Mouse (Mus musculus): ENCODE measurements around the gene Fau. TPM values are rescaled to one million over a fixed set of nuclear protein-coding genes. Genes with fewer than 3 reads are reported as not detected.
"Not testable (repeated sequence)": the region's sequence is repeated elsewhere in the genome, so short reads cannot be mapped to it uniquely, and the experiment has no call there.

Fau gene
- polyA plus RNA-seq, 1 experiment from 2014 or later, result 785 TPM

- 84% methylated on average over 9 of the region's 9 CpGs for WGBS
- Histone ChIP-seq H3K4me3 (ENCODE audit: low read depth, low read length) (no peak overlapping the region), H3K9ac (ENCODE audit: low read length) (no peak overlapping the region), H3K36me3 (ENCODE audit: control insufficient read depth, insufficient read depth, low read length) (no peaks in the 10 kb centered on the region), H3K4me2 (ENCODE audit: low read length) (no peak overlapping the region), H3K27me3 (replicated peaks; ENCODE audit: control insufficient read depth, insufficient read depth, low read length) (no peaks in the 10 kb centered on the region), H3K9me3 (replicated peaks; ENCODE audit: control insufficient read depth, low read length) (no peaks in the 10 kb centered on the region), H3K4me1 (ENCODE audit: control insufficient read depth, insufficient read depth, low read length) (peaks cover 7% of the 10 kb centered on the region), H3K27ac (ENCODE audit: low read depth, low read length) (no peak overlapping the region)
- ATAC-seq (no peak), DNase-seq (ENCODE audit: low spot score) (no peak)
Observed at GRCm38 (mm10) chr19:6042293-6042692, 15.4 kb upstream of the Fau start.

- not testable (repeated sequence) for H3K9me3 ChIP-seq (replicated peaks; ENCODE audit: control insufficient read depth, low read length); ATAC-seq; H3K27ac ChIP-seq (ENCODE audit: low read depth, low read length); H3K4me2 ChIP-seq (ENCODE audit: low read length); H3K4me3 ChIP-seq (ENCODE audit: low read depth, low read length); H3K27me3 ChIP-seq (replicated peaks; ENCODE audit: control insufficient read depth, insufficient read depth, low read length); H3K9ac ChIP-seq (ENCODE audit: low read length)
- Histone ChIP-seq H3K4me1 (ENCODE audit: control insufficient read depth, insufficient read depth, low read length) (peaks cover 15% of the 10 kb centered on the region), H3K36me3 (ENCODE audit: control insufficient read depth, insufficient read depth, low read length) (peaks cover 11% of the 10 kb centered on the region)
- WGBS, result 72% methylated on average over 4 of the region's 4 CpGs
- peak; percentile 71 for DNase-seq (ENCODE audit: low spot score)
Observed at GRCm38 (mm10) chr19:6044102-6044501, 13.5 kb upstream of the Fau start.

- no peaks in the 10 kb centered on the region for H3K9me3 ChIP-seq (replicated peaks; ENCODE audit: control insufficient read depth, low read length)
- H3K4me3 ChIP-seq (ENCODE audit: low read depth, low read length), result peak overlapping the region; percentile 96
- DNase-seq (ENCODE audit: low spot score), result peak; percentile 75
- peak overlapping the region; percentile 99 for H3K27ac ChIP-seq (ENCODE audit: low read depth, low read length)
- WGBS, result 23% methylated on average over 20 of the region's 20 CpGs
- peak overlapping the region; percentile 90 for H3K4me2 ChIP-seq (ENCODE audit: low read length)
- no peaks in the 10 kb centered on the region for H3K27me3 ChIP-seq (replicated peaks; ENCODE audit: control insufficient read depth, insufficient read depth, low read length)
- peaks cover 15% of the 10 kb centered on the region for H3K4me1 ChIP-seq (ENCODE audit: control insufficient read depth, insufficient read depth, low read length)
- peaks cover 26% of the 10 kb centered on the region for H3K36me3 ChIP-seq (ENCODE audit: control insufficient read depth, insufficient read depth, low read length)
- H3K9ac ChIP-seq (ENCODE audit: low read length), result peak overlapping the region; percentile 84
- ATAC-seq, result peak; percentile 35
Observed at GRCm38 (mm10) chr19:6045366-6046293, 12.0 kb upstream of the Fau start.

GRCm38 (mm10) chr19:6046294-6047153, 11.1 kb upstream of the Fau start, which contains the start of gene Syvn1:
Gene Syvn1, plus strand, starts transcription at chr19:6046576.
- H3K36me3 ChIP-seq (ENCODE audit: control insufficient read depth, insufficient read depth, low read length), result peaks cover 35% of the 10 kb centered on the region
- under 1% methylated on average over 65 of the region's 65 CpGs for WGBS
- H3K4me3 ChIP-seq (ENCODE audit: low read depth, low read length), result peak within 1 kb of the TSS; percentile 96
- peak within 1 kb of the TSS; percentile 90 for H3K4me2 ChIP-seq (ENCODE audit: low read length)
- H3K9me3 ChIP-seq (replicated peaks; ENCODE audit: control insufficient read depth, low read length), result no peaks in the 10 kb centered on the region
- no peaks in the 10 kb centered on the region for H3K27me3 ChIP-seq (replicated peaks; ENCODE audit: control insufficient read depth, insufficient read depth, low read length)
- H3K4me1 ChIP-seq (ENCODE audit: control insufficient read depth, insufficient read depth, low read length), result peaks cover 15% of the 10 kb centered on the region
- H3K9ac ChIP-seq (ENCODE audit: low read length), result peak within 1 kb of the TSS; percentile 84
- ATAC-seq (peak; percentile 94), DNase-seq (ENCODE audit: low spot score) (peak; percentile 98)
- peak within 1 kb of the TSS; percentile 99 for H3K27ac ChIP-seq (ENCODE audit: low read depth, low read length)

GRCm38 (mm10) chr19:6047154-6047898, 10.3 kb upstream of the Fau start:
- ATAC-seq (peak; percentile 16), DNase-seq (ENCODE audit: low spot score) (no peak)
- Histone ChIP-seq H3K27ac (ENCODE audit: low read depth, low read length) (peak overlapping the region; percentile 99), H3K36me3 (ENCODE audit: control insufficient read depth, insufficient read depth, low read length) (peaks cover 43% of the 10 kb centered on the region), H3K27me3 (replicated peaks; ENCODE audit: control insufficient read depth, insufficient read depth, low read length) (no peaks in the 10 kb centered on the region), H3K4me1 (ENCODE audit: control insufficient read depth, insufficient read depth, low read length) (peaks cover 15% of the 10 kb centered on the region), H3K4me2 (ENCODE audit: low read length) (peak overlapping the region; percentile 90), H3K9me3 (replicated peaks; ENCODE audit: control insufficient read depth, low read length) (no peaks in the 10 kb centered on the region), H3K9ac (ENCODE audit: low read length) (peak overlapping the region; percentile 84), H3K4me3 (ENCODE audit: low read depth, low read length) (peak overlapping the region; percentile 96)
- 2% methylated on average over 42 of the region's 44 CpGs for whole genome bisulfite sequencing

- peak overlapping the region; percentile 96 for H3K4me3 ChIP-seq (ENCODE audit: low read depth, low read length)
- 91% methylated on average over 8 of the region's 8 CpGs for WGBS
- DNase-seq (ENCODE audit: low spot score) (no peak), ATAC-seq (no peak)
- H3K4me1 ChIP-seq (ENCODE audit: control insufficient read depth, insufficient read depth, low read length), result peaks cover 15% of the 10 kb centered on the region
- no peak overlapping the region for H3K27ac ChIP-seq (ENCODE audit: low read depth, low read length)
- peak overlapping the region; percentile 84 for H3K9ac ChIP-seq (ENCODE audit: low read length)
- H3K27me3 ChIP-seq (replicated peaks; ENCODE audit: control insufficient read depth, insufficient read depth, low read length), result no peaks in the 10 kb centered on the region
- peak overlapping the region; percentile 90 for H3K4me2 ChIP-seq (ENCODE audit: low read length)
- no peaks in the 10 kb centered on the region for H3K9me3 ChIP-seq (replicated peaks; ENCODE audit: control insufficient read depth, low read length)
- peaks cover 48% of the 10 kb centered on the region for H3K36me3 ChIP-seq (ENCODE audit: control insufficient read depth, insufficient read depth, low read length)
Observed at GRCm38 (mm10) chr19:6047899-6048166, 9.8 kb upstream of the Fau start.

- H3K9me3 ChIP-seq (replicated peaks; ENCODE audit: control insufficient read depth, low read length), result no peaks in the 10 kb centered on the region
- H3K4me1 ChIP-seq (ENCODE audit: control insufficient read depth, insufficient read depth, low read length), result peaks cover 15% of the 10 kb centered on the region
- H3K36me3 ChIP-seq (ENCODE audit: control insufficient read depth, insufficient read depth, low read length), result peaks cover 58% of the 10 kb centered on the region
- no peak for ATAC-seq
- WGBS, result 95% methylated on average over 11 of the region's 11 CpGs
- H3K9ac ChIP-seq (ENCODE audit: low read length), result no peak overlapping the region
- no peaks in the 10 kb centered on the region for H3K27me3 ChIP-seq (replicated peaks; ENCODE audit: control insufficient read depth, insufficient read depth, low read length)
- H3K4me2 ChIP-seq (ENCODE audit: low read length), result no peak overlapping the region
- H3K27ac ChIP-seq (ENCODE audit: low read depth, low read length), result no peak overlapping the region
- H3K4me3 ChIP-seq (ENCODE audit: low read depth, low read length), result no peak overlapping the region
- no peak for DNase-seq (ENCODE audit: low spot score)
Observed at GRCm38 (mm10) chr19:6048681-6049410, 8.8 kb upstream of the Fau start.

GRCm38 (mm10) chr19:6052516-6052915, 5.1 kb upstream of the Fau start:
- Histone ChIP-seq H3K4me3 (ENCODE audit: low read depth, low read length) (no peak overlapping the region), H3K36me3 (ENCODE audit: control insufficient read depth, insufficient read depth, low read length) (peaks cover 78% of the 10 kb centered on the region), H3K4me2 (ENCODE audit: low read length) (no peak overlapping the region), H3K9me3 (replicated peaks; ENCODE audit: control insufficient read depth, low read length) (no peaks in the 10 kb centered on the region), H3K27ac (ENCODE audit: low read depth, low read length) (no peak overlapping the region), H3K4me1 (ENCODE audit: control insufficient read depth, insufficient read depth, low read length) (peaks cover 16% of the 10 kb centered on the region), H3K9ac (ENCODE audit: low read length) (no peak overlapping the region), H3K27me3 (replicated peaks; ENCODE audit: control insufficient read depth, insufficient read depth, low read length) (no peaks in the 10 kb centered on the region)
- ATAC-seq (no peak), DNase-seq (ENCODE audit: low spot score) (no peak)
- 86% methylated on average over 7 of the region's 7 CpGs for WGBS
